Mouse (Mus musculus) liver, embryonic 14.5 days (tissue): ENCODE data around the gene Kmo. TPM values are rescaled to one million over a fixed set of nuclear protein-coding genes. Genes with fewer than 3 reads are reported as not detected.

ENCODE experiments used
- ATAC-seq: fragments of 200-750 bp; cut with Nextera tagmentation; 2 replicates; pipeline ENCODE4 v1.8.0; 2017; ENCODE audit warnings: moderate number of reproducible peaks, mild to moderate bottlenecking, moderate library complexity; ENCODE audit not compliant: insufficient read depth
- DNase-seq, 3 experiments: peaks; one replicate each; pipeline ENCODE4 v3.0.0-alpha.2; 2012 to 2013; ENCODE audit warnings: low read depth in 3 of 3, low spot score in 3 of 3
- H3K27ac ChIP-seq: fragments of 300-500 bp; sonication (generic); 2 replicates; pipeline ENCODE4 v1.5.1; 2014; ENCODE audit warnings: moderate library complexity, mild to moderate bottlenecking, control low read depth, inconsistent platforms
- H3K27me3 ChIP-seq: fragments of 300-500 bp; sonication (generic); 2 replicates; pipeline ENCODE4 v1.6.1; 2014; ENCODE audit warnings: mild to moderate bottlenecking, low read length, moderate library complexity; ENCODE audit not compliant: control insufficient read depth, insufficient read depth
- H3K36me3 ChIP-seq: fragments of 300-500 bp; sonication (generic); replicated peaks from 2 replicates; pipeline ENCODE4 v1.6.1; 2014; ENCODE audit warnings: low read depth; ENCODE audit not compliant: control insufficient read depth, insufficient read depth
- H3K4me1 ChIP-seq, 2 experiments: fragments of 200-500 bp in 1 of 2; fragments of 300-500 bp in 1 of 2; sonication (generic) in 1 of 2; replicated peaks; 2 replicates each; pipeline ENCODE4 v1.6.1; 2012 to 2014; ENCODE audit warnings: antibody characterized with exemption in 1 of 2, inconsistent platforms in 1 of 2, low read length in 1 of 2; ENCODE audit not compliant: control insufficient read depth in 2 of 2, insufficient read depth in 2 of 2
- H3K4me2 ChIP-seq: fragments of 300-500 bp; sonication (generic); 2 replicates; pipeline ENCODE4 v1.6.1; 2014; ENCODE audit warnings: low read depth, mild to moderate bottlenecking, control low read depth, moderate library complexity
- H3K4me3 ChIP-seq, 2 experiments: fragments of 200-500 bp in 1 of 2; fragments of 300-500 bp in 1 of 2; sonication (generic) in 1 of 2; 2 replicates each; pipeline ENCODE4 v1.5.1; 2012 to 2014; ENCODE audit warnings: low read depth in 2 of 2, low read length in 2 of 2, mild to moderate bottlenecking in 2 of 2, control low read depth in 1 of 2, inconsistent platforms in 1 of 2, moderate library complexity in 1 of 2; ENCODE audit not compliant: insufficient read depth in 1 of 2
- H3K9ac ChIP-seq: fragments of 300-500 bp; sonication (generic); replicated peaks from 2 replicates; pipeline ENCODE4 v1.6.1; 2014; ENCODE audit warnings: mild to moderate bottlenecking, control low read depth, moderate library complexity
- H3K9me3 ChIP-seq: fragments of 300-500 bp; sonication (generic); 2 replicates; pipeline ENCODE4 v1.6.1; 2016; ENCODE audit warnings: low read length, mixed read lengths; ENCODE audit not compliant: control insufficient read depth
- CTCF ChIP-seq: IDR thresholded peaks from 2 replicates; pipeline ENCODE4 v1.5.1; 2016; ENCODE audit warnings: antibody characterized with exemption, low read depth, control low read depth
- EP300 ChIP-seq: IDR thresholded peaks from 2 replicates; pipeline ENCODE4 v1.6.1; 2016; ENCODE audit warnings: antibody characterized with exemption, low read depth
- WGBS: fragments of 180-500 bp; shearing (Covaris S2); extraction: QIAGEN DNeasy Blood & Tissue Kit; methylation state at CpG from one replicate; pipeline ENCODE4 v1.1.7; 2014; ENCODE audit not compliant: insufficient replicate concordance; 5-methylcytosine and 5-hydroxymethylcytosine counted together
- polyA plus RNA-seq, 2 experiments: library from polyadenylated mRNA; depleted of rRNA in 1 of 2; stranded (reverse) in 1 of 2; unstranded in 1 of 2; fragments of >200 nt; fragmentation: Nextera tagmentation in 1 of 2; extraction: Ambion mirVana in 1 of 2; gene quantifications; 2 replicates each; pipeline versions ENCODE4 v1.2.1 to v1.2.3; 2012 to 2014

The Kmo gene
- polyA plus RNA-seq, 2 experiments, result 5.8 to 9.4 TPM

- Histone ChIP-seq H3K4me3 (no peak overlapping the region), H3K9ac (no peak overlapping the region), H3K27ac (no peak overlapping the region), H3K36me3 (no peaks in the 10 kb centered on the region), H3K4me2 (no peak overlapping the region), H3K9me3 (no peaks in the 10 kb centered on the region), H3K27me3 (no peaks in the 10 kb centered on the region), H3K4me1 (peaks cover 0 to 3% of the 10 kb centered on the region in 2 experiments; a peak in 2 of 4 replicates)
- no peak for TF ChIP-seq EP300
- no peak for TF ChIP-seq CTCF
- DNase-seq (no peak), ATAC-seq (no peak)
- WGBS, result 35% methylated on average over 5 of the region's 5 CpGs
These were observed 23.5 kb downstream of the Kmo start for GRCm38 (mm10) chr1:175643496-175644265.

- Histone ChIP-seq H3K4me1 (peaks cover 0 to 3% of the 10 kb centered on the region in 2 experiments; a peak in 2 of 4 replicates), H3K9ac (no peak overlapping the region), H3K36me3 (no peaks in the 10 kb centered on the region), H3K27ac (no peak overlapping the region), H3K4me3 (no peak overlapping the region), H3K4me2 (no peak overlapping the region), H3K27me3 (no peaks in the 10 kb centered on the region), H3K9me3 (no peaks in the 10 kb centered on the region)
- peak; percentile 62; the same call in 1 of the 2 replicates for ATAC-seq
- no peak for TF ChIP-seq EP300
- no peak for TF ChIP-seq CTCF
- 26% methylated on average over 9 of the region's 9 CpGs for WGBS
- DNase-seq, result peak in 1 of 3 experiments; percentile 26
These were observed 26.8 kb downstream of the Kmo start for GRCm38 (mm10) chr1:175646952-175647351.

- Histone ChIP-seq H3K36me3 (no peaks in the 10 kb centered on the region), H3K4me2 (no peak overlapping the region), H3K4me1 (peaks cover 0 to 3% of the 10 kb centered on the region in 2 experiments; a peak in 2 of 4 replicates), H3K9me3 (no peaks in the 10 kb centered on the region), H3K4me3 (no peak overlapping the region), H3K9ac (no peak overlapping the region), H3K27me3 (no peaks in the 10 kb centered on the region), H3K27ac (no peak overlapping the region)
- DNase-seq (no peak), ATAC-seq (no peak)
- 79% methylated on average over 4 of the region's 4 CpGs for WGBS
- TF ChIP-seq EP300, result no peak
- no peak for TF ChIP-seq CTCF
These were observed 28.4 kb downstream of the Kmo start for GRCm38 (mm10) chr1:175648615-175649014.

- Histone ChIP-seq H3K9me3 (no peaks in the 10 kb centered on the region), H3K4me3 (no peak overlapping the region), H3K27me3 (no peaks in the 10 kb centered on the region), H3K9ac (no peak overlapping the region), H3K27ac (no peak overlapping the region), H3K36me3 (no peaks in the 10 kb centered on the region), H3K4me2 (no peak overlapping the region), H3K4me1 (no peaks in the 10 kb centered on the region)
- TF ChIP-seq EP300 (no peak), CTCF (no peak)
- DNase-seq (no peak), ATAC-seq (no peak)
- WGBS, result 68% methylated on average over 4 of the region's 4 CpGs
These were observed 39.7 kb downstream of the Kmo start for GRCm38 (mm10) chr1:175659900-175660299.

GRCm38 (mm10) chr1:175668666-175669405 lies 48.7 kb downstream of the Kmo start:
- Histone ChIP-seq H3K4me3 (no peak overlapping the region), H3K27me3 (no peaks in the 10 kb centered on the region), H3K4me2 (no peak overlapping the region), H3K9me3 (no peaks in the 10 kb centered on the region), H3K4me1 (no peaks in the 10 kb centered on the region), H3K27ac (no peak overlapping the region), H3K36me3 (no peaks in the 10 kb centered on the region), H3K9ac (no peak overlapping the region)
- TF ChIP-seq EP300 (no peak), CTCF (peak; percentile 63)
- 60% methylated on average over 5 of the region's 5 CpGs for WGBS
- no peak for DNase-seq
- no peak for ATAC-seq
